Mouse (Mus musculus) neural tube, embryonic 11.5 days (tissue): ENCODE data around the gene Rsrc1. TPM values are rescaled to one million over a fixed set of nuclear protein-coding genes. Genes with fewer than 3 reads are reported as not detected.

Experiments used
- ATAC-seq: fragments of 200-750 bp; cut with Nextera tagmentation; 2 replicates; pipeline ENCODE4 v1.8.0; 2017; ENCODE audit warnings: moderate number of reproducible peaks, mild to moderate bottlenecking, moderate TSS enrichment, moderate library complexity; ENCODE audit not compliant: insufficient read depth, low FRiP score, low TSS enrichment
- DNase-seq: peaks from one replicate; pipeline ENCODE4 v3.0.0-alpha.2; 2015; ENCODE audit warnings: low spot score
- H3K27ac ChIP-seq: fragments of 300-500 bp; sonication (generic); 2 replicates; pipeline ENCODE4 v1.5.1; 2014; ENCODE audit warnings: low read depth, mild to moderate bottlenecking, low read length
- H3K27me3 ChIP-seq: fragments of 300-500 bp; sonication (generic); 2 replicates; pipeline ENCODE4 v1.6.1; 2014; ENCODE audit warnings: mild to moderate bottlenecking, low read length, mixed read lengths; ENCODE audit not compliant: control insufficient read depth, insufficient read depth
- H3K36me3 ChIP-seq: fragments of 300-500 bp; sonication (generic); 2 replicates; pipeline ENCODE4 v1.6.1; 2014; ENCODE audit warnings: mild to moderate bottlenecking, low read length, moderate library complexity, mixed read lengths; ENCODE audit not compliant: control insufficient read depth, insufficient read depth
- H3K4me1 ChIP-seq: fragments of 300-500 bp; sonication (generic); 2 replicates; pipeline ENCODE4 v1.6.1; 2014; ENCODE audit warnings: low read length, mixed read lengths; ENCODE audit not compliant: control insufficient read depth, insufficient read depth
- H3K4me2 ChIP-seq: fragments of 300-500 bp; sonication (generic); 2 replicates; pipeline ENCODE4 v1.6.1; 2014; ENCODE audit warnings: low read depth, mild to moderate bottlenecking, moderate library complexity
- H3K4me3 ChIP-seq: fragments of 300-500 bp; sonication (generic); 2 replicates; pipeline ENCODE4 v1.5.1; 2014; ENCODE audit warnings: low read depth, low read length
- H3K9ac ChIP-seq: fragments of 300-500 bp; sonication (generic); 2 replicates; pipeline ENCODE4 v1.6.1; 2014; ENCODE audit warnings: mild to moderate bottlenecking, low read length
- H3K9me3 ChIP-seq: fragments of 300-500 bp; sonication (generic); 2 replicates; pipeline ENCODE4 v1.6.1; 2016; ENCODE audit warnings: low read length; ENCODE audit not compliant: control insufficient read depth
- polyA plus RNA-seq: library from polyadenylated mRNA; unstranded; fragments of >200 nt; fragmentation: Nextera tagmentation; extraction: Ambion mirVana; gene quantifications from 2 replicates; pipeline ENCODE4 v1.2.1, GENCODE M21; 2014

The Rsrc1 gene
- polyA plus RNA-seq, 1 experiment from 2014 or later = 43.2 TPM

DNA sequence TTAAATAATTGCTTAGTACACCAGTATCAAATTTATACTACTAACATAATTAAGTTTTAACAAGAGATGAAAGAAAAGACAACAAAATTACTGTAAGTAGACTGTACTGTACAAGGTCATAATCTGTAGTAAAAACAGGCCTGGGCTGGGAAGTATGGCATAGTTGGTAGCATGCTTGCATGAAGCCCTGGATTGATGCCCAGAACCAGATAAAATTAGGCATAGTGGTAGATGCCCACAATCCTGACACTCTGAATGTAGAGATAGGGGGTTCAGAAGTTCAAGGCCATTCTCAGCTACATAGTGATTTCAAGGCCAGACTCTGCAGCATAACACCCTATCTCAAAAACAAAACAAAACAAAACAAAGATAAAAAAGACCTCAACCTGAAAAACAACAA is 397.0 kb downstream of the Rsrc1 start:
- DNase-seq = no peak
- H3K4me3 ChIP-seq = no peak overlapping the region
- no peaks in the 10 kb centered on the region for H3K27me3 ChIP-seq
- H3K4me1 ChIP-seq = no peaks in the 10 kb centered on the region
- no peak overlapping the region for H3K9ac ChIP-seq
- no peaks in the 10 kb centered on the region for H3K36me3 ChIP-seq
- H3K9me3 ChIP-seq = no peaks in the 10 kb centered on the region
- no peak for ATAC-seq
- no peak overlapping the region for H3K27ac ChIP-seq
- no peak overlapping the region for H3K4me2 ChIP-seq

Other genes with a start within 250 kb of the Rsrc1 start
- gene Shox2, start 381 bp downstream of the Rsrc1 start, polyA plus RNA-seq = 18.1 and 20.9 TPM in 2 replicates